Mouse (Mus musculus) heart, embryonic 10.5 days (tissue): ENCODE data around the gene Txndc2. TPM values are rescaled to one million over a fixed set of nuclear protein-coding genes. Genes with fewer than 3 reads are reported as not detected.

Experiments used
- DNase-seq: peaks from one replicate; pipeline ENCODE4 v3.0.0-alpha.2; 2017; ENCODE audit warnings: low spot score
- H3K27ac ChIP-seq: fragments of 300-500 bp; sonication (generic); 2 replicates; pipeline ENCODE4 v1.5.1; 2016; ENCODE audit warnings: mild to moderate bottlenecking
- H3K27me3 ChIP-seq: fragments of 300-500 bp; sonication (generic); 2 replicates; pipeline ENCODE4 v1.6.1; 2016; ENCODE audit warnings: mild to moderate bottlenecking; ENCODE audit not compliant: poor library complexity, insufficient read depth, severe bottlenecking
- H3K36me3 ChIP-seq: fragments of 300-500 bp; sonication (generic); 2 replicates; pipeline ENCODE4 v1.6.1; 2016; ENCODE audit warnings: mild to moderate bottlenecking, moderate library complexity
- H3K4me1 ChIP-seq: fragments of 300-500 bp; sonication (generic); 2 replicates; pipeline ENCODE4 v1.6.1; 2016; ENCODE audit warnings: mild to moderate bottlenecking
- H3K4me3 ChIP-seq: fragments of 300-500 bp; sonication (generic); 2 replicates; pipeline ENCODE4 v1.5.1; 2016; ENCODE audit warnings: mild to moderate bottlenecking, moderate library complexity
- H3K9me3 ChIP-seq: fragments of 300-500 bp; sonication (generic); 2 replicates; pipeline ENCODE4 v1.6.1; 2016; ENCODE audit warnings: mild to moderate bottlenecking, moderate library complexity
- WGBS: fragments of 180-500 bp; shearing (Covaris S2); methylation state at CpG from one replicate; pipeline ENCODE4 v1.1.7; 2016; 5-methylcytosine and 5-hydroxymethylcytosine counted together
- polyA plus RNA-seq: library from polyadenylated mRNA; unstranded; fragments of >200 nt; fragmentation: Nextera tagmentation; extraction: Ambion mirVana; gene quantifications from 2 replicates; pipeline ENCODE4 v1.2.1, GENCODE M21; 2016

The Txndc2 gene
- polyA plus RNA-seq, 1 experiment from 2014 or later, result not detected

DNA sequence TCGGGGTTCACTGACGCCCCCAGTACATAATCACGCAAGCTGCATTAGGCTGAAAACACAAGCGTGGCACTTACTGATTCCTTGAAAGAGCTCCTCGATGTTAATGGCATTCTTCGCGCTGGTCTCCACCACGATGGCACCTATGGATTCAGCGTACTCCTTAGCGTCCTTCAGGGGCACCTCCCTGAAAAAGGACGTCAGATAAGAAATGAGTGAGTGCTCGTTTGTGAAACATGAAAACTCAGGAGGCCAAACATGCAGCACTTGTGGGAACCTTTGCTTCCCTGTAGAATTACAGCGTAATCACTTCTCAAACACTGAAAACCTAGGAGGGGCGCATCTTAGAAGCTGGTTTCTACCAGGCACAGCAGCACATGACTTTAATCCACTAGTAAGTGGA lies 25.8 kb upstream of the Txndc2 start:
- 81% methylated on average over 14 of the region's 14 CpGs for WGBS
- no peak overlapping the region for H3K4me3 ChIP-seq
- no peaks in the 10 kb centered on the region for H3K9me3 ChIP-seq
- no peak for DNase-seq
- no peaks in the 10 kb centered on the region for H3K27me3 ChIP-seq
- peaks cover 6% of the 10 kb centered on the region for H3K36me3 ChIP-seq
- H3K27ac ChIP-seq, result no peak overlapping the region
- peaks cover 4% of the 10 kb centered on the region; the same call in 1 of the 2 replicates for H3K4me1 ChIP-seq

DNA sequence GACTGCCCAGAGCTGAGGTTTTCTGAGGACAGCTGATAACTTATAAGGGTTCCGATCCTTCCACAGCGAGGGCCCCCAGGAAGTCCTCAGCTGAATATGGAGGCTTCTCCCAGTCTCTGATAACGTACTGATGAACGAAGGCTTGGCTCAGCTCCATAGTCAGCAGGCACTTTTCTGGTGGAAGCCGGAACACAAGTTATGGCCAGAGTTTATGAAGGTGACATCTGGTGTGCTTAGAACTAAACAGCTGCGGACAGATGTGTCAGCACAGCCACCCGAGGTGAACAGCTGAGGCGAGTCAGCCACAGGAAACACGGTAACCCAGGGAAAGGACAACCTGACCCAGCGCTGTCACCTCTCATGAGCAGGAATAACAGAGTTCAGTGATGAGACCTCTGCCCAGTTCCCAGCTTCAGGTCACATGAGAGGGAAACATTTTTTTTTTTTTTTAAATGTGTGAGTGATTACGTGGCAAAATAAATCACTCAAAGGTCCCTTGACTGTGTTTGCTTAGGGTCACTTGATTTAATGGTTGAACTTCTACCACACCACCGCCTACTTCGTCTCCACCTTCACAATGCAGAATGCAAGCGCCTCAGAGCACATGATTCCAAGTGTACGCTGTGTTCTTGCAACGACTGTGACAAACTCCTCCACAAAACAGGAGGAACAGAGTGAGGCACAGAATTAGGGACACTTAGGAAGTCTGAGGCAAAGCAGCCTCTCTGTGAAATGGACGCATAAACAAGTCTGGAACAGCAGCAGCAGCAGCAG lies 24.6 kb upstream of the Txndc2 start:
- H3K9me3 ChIP-seq, result no peaks in the 10 kb centered on the region
- no peaks in the 10 kb centered on the region for H3K27me3 ChIP-seq
- no peak for DNase-seq
- peaks cover 4% of the 10 kb centered on the region; the same call in 1 of the 2 replicates for H3K36me3 ChIP-seq
- 77% methylated on average over 17 of the region's 17 CpGs for WGBS
- H3K4me3 ChIP-seq, result no peak overlapping the region
- H3K27ac ChIP-seq, result no peak overlapping the region
- H3K4me1 ChIP-seq, result peaks cover 4% of the 10 kb centered on the region; the same call in 1 of the 2 replicates

DNA sequence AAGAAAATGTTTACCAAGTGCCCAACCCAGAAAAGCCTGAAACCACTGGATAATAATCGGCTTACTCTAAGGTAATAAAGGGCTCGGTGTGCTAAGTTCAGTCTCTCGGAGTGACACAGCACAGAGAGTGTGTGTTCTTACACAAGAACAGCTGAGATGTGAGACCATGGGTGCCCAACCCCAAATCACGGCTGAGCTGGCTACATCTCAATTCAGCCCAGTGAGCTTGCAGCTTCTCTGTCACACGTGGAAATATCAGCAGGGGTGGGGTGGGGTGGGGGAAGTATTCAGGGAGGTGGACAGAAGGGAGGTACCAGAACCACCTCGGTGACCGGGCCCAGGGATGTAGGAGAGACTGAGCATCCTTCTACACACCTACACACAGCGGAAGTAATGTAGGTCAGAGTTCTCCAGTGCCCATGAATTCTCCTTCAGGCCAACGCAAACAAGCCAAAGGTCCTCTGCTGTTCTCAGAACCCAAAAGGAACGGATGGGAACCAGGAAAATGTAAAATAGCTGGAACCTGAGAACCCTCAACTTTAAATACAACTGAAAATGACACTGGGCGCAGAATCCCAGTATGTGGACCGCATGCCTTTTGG lies 23.9 kb upstream of the Txndc2 start:
- Histone ChIP-seq H3K4me3 (no peak overlapping the region), H3K27me3 (no peaks in the 10 kb centered on the region), H3K36me3 (peaks cover 4% of the 10 kb centered on the region; the same call in 1 of the 2 replicates), H3K9me3 (no peaks in the 10 kb centered on the region), H3K27ac (no peak overlapping the region), H3K4me1 (peaks cover 4% of the 10 kb centered on the region; the same call in 1 of the 2 replicates)
- WGBS, result 85% methylated on average over 12 of the region's 12 CpGs
- no peak for DNase-seq

DNA sequence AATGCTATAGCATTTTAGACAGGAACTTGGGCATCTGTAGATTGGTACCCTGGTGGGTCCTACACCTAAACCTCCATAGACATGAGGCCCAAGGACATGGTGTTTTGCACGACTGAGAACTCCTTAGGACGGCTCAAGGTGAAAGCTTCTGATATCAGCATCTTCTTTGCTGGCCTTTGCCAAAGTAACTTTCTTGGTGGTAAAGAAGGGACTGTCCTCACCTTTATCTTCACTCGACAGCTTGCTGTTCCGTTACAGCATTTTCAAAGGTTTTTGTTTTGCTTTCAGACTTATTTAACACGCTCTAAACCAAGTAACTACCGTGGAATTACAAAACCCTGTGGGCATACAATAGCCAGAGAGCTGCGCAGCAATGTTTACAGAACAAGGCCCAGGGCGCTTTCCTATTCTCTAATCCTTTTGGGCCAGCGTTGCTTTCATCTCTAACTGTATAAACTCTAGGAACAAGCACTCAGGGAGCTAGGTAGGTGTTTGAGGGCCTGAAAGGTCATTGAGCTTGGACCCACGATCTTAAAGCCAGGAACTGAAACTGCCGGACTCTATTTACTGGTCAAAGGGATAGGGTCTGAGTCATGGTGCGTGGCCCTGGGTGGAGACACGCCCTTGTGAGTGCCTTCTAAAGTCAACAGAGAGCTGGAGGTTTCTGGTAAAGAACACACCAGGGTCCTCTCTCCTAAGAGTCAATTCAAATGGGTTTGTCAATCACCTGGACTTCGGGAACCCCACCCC lies 21.5 kb upstream of the Txndc2 start:
- Histone ChIP-seq H3K36me3 (peaks cover 4% of the 10 kb centered on the region; the same call in 1 of the 2 replicates), H3K4me3 (no peak overlapping the region), H3K9me3 (no peaks in the 10 kb centered on the region), H3K27me3 (no peaks in the 10 kb centered on the region), H3K4me1 (peaks cover 4% of the 10 kb centered on the region; the same call in 1 of the 2 replicates), H3K27ac (no peak overlapping the region)
- WGBS, result 79% methylated on average over 14 of the region's 14 CpGs
- no peak for DNase-seq

DNA sequence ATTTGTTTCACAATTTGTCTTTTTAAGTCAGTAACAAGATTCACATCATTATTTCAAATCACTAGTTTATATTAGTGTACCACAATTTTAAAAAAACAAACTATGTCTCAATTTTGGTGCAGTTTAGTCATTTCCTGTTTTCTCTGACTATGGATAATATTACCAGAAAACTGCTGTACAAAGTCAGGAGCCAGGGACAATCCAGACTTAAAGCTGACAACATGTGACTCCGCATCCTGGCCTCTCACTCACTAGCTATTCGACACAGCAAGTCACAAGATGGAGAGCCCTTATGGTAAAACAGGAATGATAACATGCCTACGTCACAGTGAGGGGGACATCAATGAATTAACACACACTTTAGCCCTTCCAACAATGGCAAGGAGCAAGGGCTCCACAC lies 20.7 kb upstream of the Txndc2 start:
- Histone ChIP-seq H3K4me3 (no peak overlapping the region), H3K27me3 (no peaks in the 10 kb centered on the region), H3K36me3 (peaks cover 4% of the 10 kb centered on the region; the same call in 1 of the 2 replicates), H3K4me1 (peaks cover 4% of the 10 kb centered on the region; the same call in 1 of the 2 replicates), H3K27ac (no peak overlapping the region), H3K9me3 (no peaks in the 10 kb centered on the region)
- 82% methylated on average over 3 of the region's 3 CpGs for WGBS
- DNase-seq, result no peak

DNA sequence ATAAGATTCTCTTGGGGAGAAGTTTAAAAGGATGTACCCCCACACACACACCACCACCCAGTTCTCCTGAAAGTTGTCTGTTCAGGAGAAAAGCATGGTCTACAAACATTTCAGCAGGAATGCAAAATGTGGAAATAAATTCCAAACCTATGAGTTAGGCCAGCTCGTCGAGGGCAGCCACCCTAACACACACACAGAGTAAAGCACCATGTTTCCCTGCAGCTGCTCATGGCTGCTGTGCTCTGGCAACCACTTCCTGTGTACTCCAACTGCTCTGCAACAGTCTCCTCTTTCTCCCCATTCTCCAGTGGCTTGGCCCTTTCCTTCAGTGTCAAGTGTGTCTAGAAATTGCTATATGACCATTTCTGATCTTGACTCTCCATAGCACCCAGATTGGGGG lies 16.4 kb upstream of the Txndc2 start:
- no peaks in the 10 kb centered on the region for H3K36me3 ChIP-seq
- H3K9me3 ChIP-seq, result no peaks in the 10 kb centered on the region
- no peak for DNase-seq
- 69% methylated on average over 2 of the region's 2 CpGs for WGBS
- H3K4me3 ChIP-seq, result no peak overlapping the region
- H3K27ac ChIP-seq, result no peak overlapping the region
- peaks cover 7% of the 10 kb centered on the region; the same call in 1 of the 2 replicates for H3K4me1 ChIP-seq
- no peaks in the 10 kb centered on the region for H3K27me3 ChIP-seq

DNA sequence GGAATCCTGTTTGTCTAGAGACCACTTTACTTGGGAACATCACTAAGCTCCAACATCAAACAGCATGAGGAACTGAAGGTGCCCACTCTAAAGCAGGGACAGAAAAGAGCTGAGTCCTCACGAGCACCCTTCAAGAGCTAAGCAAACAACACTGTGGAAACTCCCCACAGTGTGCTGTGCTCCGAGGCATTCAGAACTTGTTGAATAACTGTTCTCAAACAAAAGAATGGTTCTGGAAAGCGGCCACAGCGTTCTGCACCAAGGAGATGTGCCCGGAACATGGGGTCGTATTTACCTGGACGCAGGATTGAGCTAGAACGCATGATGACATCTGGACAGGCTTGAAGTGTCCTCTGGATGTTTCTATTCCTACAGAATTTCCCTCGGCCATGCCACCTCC lies 16.0 kb upstream of the Txndc2 start:
- Histone ChIP-seq H3K36me3 (no peaks in the 10 kb centered on the region), H3K4me3 (no peak overlapping the region), H3K9me3 (no peaks in the 10 kb centered on the region), H3K27me3 (no peaks in the 10 kb centered on the region), H3K27ac (no peak overlapping the region), H3K4me1 (peaks cover 7% of the 10 kb centered on the region; the same call in 1 of the 2 replicates)
- WGBS, result 93% methylated on average over 9 of the region's 9 CpGs
- no peak for DNase-seq

DNA sequence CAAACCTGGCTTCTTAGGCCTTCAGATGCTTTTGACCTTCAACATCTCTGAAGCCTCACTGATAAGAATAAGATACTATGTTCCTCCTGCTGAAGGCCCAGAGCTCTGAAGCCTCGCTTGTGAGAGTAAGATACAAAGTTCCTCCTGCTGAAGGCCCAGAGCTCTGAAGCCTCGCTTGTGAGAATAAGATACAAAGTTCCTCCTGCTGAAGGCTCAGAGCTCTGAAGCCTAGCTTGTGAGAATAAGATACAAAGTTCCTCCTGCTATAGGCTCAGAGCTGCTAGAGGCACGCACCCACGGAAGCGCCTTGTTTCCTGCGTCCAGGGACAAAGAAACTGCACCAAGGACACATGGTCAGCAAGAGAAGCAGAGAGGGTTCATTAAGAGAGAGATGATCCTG lies 14.8 kb upstream of the Txndc2 start:
- H3K4me3 ChIP-seq, result no peak overlapping the region
- H3K27me3 ChIP-seq, result no peaks in the 10 kb centered on the region
- H3K4me1 ChIP-seq, result peaks cover 7% of the 10 kb centered on the region; the same call in 1 of the 2 replicates
- H3K9me3 ChIP-seq, result no peaks in the 10 kb centered on the region
- 0 out of 2 replicates have a peak, but pooled peaks cover 3% of the 10 kb centered on the region for H3K36me3 ChIP-seq
- no peak for DNase-seq
- WGBS, result 86% methylated on average over 6 of the region's 6 CpGs
- no peak overlapping the region for H3K27ac ChIP-seq

DNA sequence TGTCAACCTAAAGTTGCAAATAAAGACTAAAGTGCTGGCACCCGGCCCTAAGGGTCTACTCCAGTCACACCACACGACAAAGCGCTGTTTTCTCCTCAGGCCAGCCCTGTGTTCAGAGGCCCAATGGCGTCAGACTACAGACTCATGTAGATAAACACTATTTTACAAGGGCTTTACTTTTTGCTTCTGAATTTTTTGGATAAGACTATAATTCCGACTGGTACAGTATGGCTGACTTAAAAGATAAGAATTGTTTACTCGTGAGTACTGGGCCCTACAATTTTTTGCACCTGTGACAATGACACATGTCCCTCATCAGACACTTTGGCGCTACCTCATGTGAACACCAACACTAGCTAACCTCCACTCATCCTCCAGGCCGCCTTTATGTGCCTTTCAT lies 14.1 kb upstream of the Txndc2 start:
- no peak for DNase-seq
- no peak overlapping the region for H3K27ac ChIP-seq
- no peaks in the 10 kb centered on the region for H3K27me3 ChIP-seq
- H3K9me3 ChIP-seq, result no peaks in the 10 kb centered on the region
- H3K4me1 ChIP-seq, result peaks cover 7% of the 10 kb centered on the region; the same call in 1 of the 2 replicates
- H3K36me3 ChIP-seq, result 0 out of 2 replicates have a peak, but pooled peaks cover 6% of the 10 kb centered on the region
- no peak overlapping the region for H3K4me3 ChIP-seq
- WGBS, result 84% methylated on average over 8 of the region's 8 CpGs

DNA sequence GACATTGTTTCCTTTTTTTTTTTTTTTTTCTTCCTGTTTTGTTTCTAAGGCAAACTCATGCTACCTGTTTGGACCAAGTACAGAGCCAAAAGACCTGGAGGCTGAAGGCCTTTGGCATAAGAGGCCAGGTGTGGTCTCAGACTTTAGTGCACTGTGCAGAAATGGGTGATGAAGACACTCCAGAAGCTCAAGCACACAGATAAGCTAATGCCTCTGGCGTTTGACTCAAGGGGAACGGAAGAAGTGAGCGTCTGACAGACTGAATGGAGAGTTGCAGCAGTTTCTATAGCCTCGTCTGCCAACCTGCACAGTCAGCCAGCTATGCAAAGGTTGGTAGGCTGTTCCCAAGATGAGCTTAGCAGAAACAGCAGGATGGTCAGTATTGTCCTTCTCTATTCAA lies 13.6 kb upstream of the Txndc2 start:
- 0 out of 2 replicates have a peak, but pooled peaks cover 7% of the 10 kb centered on the region for H3K36me3 ChIP-seq
- H3K9me3 ChIP-seq, result no peaks in the 10 kb centered on the region
- WGBS, result 43% methylated on average over 4 of the region's 4 CpGs
- H3K27me3 ChIP-seq, result no peaks in the 10 kb centered on the region
- no peak overlapping the region for H3K27ac ChIP-seq
- DNase-seq, result no peak
- no peak overlapping the region for H3K4me3 ChIP-seq
- H3K4me1 ChIP-seq, result peaks cover 7% of the 10 kb centered on the region; the same call in 1 of the 2 replicates

DNA sequence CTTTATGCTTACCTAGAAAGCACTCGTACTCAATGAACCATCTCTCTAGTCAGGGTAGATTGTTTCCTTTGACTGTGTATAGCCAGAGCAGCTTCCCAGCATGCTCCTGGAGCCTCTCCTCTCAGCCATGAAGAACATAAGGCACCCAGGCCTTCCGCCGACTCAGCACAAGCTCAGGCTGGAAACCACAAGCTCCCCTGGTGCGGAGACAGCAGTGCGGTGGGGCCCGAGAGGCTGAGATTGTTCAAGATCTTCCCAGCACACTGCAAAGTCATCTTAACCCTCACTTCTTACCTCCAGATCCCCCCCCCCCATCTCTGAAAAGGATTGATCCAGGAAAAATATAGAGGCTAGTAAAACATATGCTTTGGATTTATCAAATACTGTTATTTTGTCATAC lies 8.6 kb upstream of the Txndc2 start:
- no peak overlapping the region for H3K4me3 ChIP-seq
- 0 out of 2 replicates have a peak, but pooled peaks cover 7% of the 10 kb centered on the region for H3K36me3 ChIP-seq
- H3K27ac ChIP-seq, result no peak overlapping the region
- H3K9me3 ChIP-seq, result no peaks in the 10 kb centered on the region
- no peak for DNase-seq
- WGBS, result 86% methylated on average over 6 of the region's 6 CpGs
- no peaks in the 10 kb centered on the region for H3K27me3 ChIP-seq
- H3K4me1 ChIP-seq, result peaks cover 25% of the 10 kb centered on the region

DNA sequence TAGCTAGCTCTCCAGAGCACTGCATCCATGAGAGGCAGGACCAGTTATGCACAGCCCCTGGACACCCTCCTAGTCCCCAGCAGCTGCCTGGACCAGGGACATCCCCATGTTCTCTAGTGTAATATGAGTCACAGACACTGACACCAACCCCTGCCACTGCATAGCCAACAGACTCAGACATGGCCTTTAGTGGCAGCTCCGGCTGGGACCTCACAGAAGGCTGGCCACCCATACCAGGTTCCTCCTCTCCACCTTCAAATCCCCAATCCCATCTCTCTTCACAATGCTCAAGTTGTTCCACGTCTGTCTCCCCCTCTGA lies 7.2 kb upstream of the Txndc2 start:
- H3K27me3 ChIP-seq, result no peaks in the 10 kb centered on the region
- peaks cover 17% of the 10 kb centered on the region for H3K4me1 ChIP-seq
- H3K36me3 ChIP-seq, result 0 out of 2 replicates have a peak, but pooled peaks cover 7% of the 10 kb centered on the region
- 83% methylated on average over 2 of the region's 2 CpGs for WGBS
- H3K27ac ChIP-seq, result no peak overlapping the region
- no peak for DNase-seq
- no peak overlapping the region for H3K4me3 ChIP-seq
- no peaks in the 10 kb centered on the region for H3K9me3 ChIP-seq
